Mouse (Mus musculus) mouse embryonic stem cell (cell line): ENCODE measurements around the gene Drc1.

Experiments used
- in situ Hi-C, 2 experiments: fragments of 300-500 bp; cut with MboI; formaldehyde crosslinking; loops; 1 replicate in 1 of 2; 3 replicates in 1 of 2; pipeline ENCODE4 v1.14.3; 2019 to 2020; ENCODE audit warnings: low sequenced_read_pairs in 2 of 2, low pct_unique_long_range_greater_than_20kb in 1 of 2, mixed read lengths in 1 of 2; ENCODE audit not compliant: unreplicated experiment in 1 of 2

Drc1 gene

DNA sequence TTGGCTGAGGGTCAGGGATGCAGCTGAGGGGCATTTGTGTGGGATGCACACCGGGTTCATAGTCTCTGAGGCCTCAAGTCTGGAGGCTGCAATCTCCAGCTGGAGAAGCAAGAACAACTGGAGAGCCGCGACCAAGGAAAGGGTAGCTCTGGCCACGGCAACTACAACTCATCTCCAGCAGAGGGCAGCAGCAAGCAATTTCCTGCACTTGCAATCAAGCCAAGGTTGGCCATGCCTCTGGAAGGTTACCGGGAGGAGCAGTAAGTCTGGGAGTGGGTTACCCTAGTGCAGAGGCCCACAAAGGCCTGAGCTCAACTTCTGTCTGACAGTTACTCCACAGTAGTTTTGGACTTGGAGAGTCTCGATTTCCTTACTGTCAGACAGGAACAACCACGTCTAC is 110.3 kb downstream of the Drc1 start:
- in situ Hi-C loops = no loop called here

DNA sequence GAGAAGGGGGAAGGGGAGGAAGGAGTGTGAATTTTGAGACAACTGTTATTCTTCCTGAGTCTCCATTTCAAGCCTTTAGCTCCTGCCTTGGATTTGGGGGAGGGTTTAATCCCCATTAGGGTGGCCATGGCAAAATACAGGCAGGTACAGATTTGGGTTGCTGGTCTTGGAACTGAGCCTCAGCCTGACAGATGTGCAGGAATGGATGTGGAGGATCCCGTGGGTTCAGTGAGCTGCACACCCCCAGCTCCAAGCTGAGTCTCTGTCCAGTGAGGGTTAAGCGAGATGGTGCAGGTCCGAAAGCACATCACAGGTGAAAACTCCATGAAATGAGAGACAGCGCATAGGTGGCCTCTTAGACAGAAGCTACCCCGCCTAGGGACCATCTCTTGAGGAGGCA is 119.3 kb downstream of the Drc1 start:
- in situ Hi-C loops = no loop called here

DNA sequence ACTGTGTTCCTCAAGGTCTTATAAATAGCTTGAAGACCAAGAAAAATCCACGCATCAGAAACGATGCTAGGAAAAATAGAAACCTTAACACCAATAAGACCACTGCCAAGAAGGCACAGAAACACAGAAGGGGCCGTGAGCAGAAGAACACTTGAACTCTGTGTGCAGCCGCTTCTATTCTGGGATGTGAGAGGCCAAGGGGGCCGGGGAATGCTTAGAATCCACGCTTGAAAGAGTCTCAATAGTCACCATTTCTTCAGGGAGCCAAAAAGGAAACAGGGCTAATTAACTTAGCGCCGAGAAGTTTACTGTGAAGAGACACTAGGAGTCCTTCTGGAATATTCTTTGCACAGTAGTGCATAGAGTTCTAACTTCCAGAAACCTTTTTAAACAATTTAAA is 120.0 kb downstream of the Drc1 start:
- in situ Hi-C loops = no loop called here

DNA sequence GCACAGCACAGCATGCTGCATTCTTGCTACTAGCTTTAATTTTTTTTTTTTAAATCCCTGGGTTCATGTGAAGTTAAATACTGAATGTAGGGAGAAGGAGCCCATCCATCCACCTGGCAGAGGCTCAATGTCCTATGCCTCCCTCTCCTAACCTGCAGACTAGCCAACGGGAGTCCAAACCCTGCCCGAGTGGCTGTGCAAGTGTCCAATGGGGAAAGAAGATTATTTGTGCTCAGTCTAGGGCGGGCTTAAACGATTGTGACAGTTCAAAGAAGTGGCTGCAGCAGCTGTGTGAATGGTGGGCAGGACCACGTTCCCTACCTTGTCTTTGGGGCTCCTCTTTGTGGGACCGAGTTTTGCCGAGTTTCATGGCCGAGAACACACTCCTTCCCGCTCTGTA is 125.7 kb downstream of the Drc1 start:
- in situ Hi-C loops = no loop called here

DNA sequence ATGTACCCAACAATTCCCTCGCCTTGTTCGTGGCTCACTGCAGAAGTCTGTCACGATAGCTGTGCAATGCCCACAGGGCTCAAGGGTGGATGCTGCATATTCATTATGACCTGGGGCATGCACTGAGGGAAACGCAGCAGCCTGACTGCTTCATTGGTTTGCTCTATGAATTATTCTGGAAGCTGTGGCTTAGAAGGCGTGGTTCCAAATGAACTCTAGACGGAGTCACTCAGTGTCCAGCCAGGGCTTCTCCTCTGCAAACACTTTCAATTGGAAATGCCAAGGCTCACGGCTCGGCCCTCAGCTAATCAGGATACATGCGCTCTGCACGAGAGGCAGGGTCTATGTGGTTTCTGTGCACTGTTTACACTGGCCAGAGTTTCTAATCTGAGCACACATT is 130.3 kb downstream of the Drc1 start:
- in situ Hi-C loops = no loop called here

DNA sequence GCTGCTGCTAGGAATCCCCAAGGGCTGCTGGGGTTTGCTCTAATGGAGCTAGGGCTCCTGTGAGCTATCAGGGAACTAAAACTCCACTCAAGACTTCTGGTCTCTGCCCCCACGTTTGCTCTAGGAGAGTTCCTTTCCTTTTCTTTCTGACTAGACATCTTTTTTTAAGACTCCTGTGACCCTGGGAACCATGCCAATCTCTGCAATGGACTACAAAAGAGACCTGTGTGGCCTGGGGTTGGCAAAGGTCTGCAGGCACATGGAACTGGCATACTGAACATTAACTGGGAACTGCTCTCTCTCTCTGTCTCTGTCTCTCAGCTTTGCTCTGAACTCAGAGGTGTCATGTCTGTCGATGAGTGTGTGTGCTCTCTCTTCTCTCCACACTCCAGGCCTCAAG is 134.2 kb downstream of the Drc1 start:
- in situ Hi-C loops = no loop called here

DNA sequence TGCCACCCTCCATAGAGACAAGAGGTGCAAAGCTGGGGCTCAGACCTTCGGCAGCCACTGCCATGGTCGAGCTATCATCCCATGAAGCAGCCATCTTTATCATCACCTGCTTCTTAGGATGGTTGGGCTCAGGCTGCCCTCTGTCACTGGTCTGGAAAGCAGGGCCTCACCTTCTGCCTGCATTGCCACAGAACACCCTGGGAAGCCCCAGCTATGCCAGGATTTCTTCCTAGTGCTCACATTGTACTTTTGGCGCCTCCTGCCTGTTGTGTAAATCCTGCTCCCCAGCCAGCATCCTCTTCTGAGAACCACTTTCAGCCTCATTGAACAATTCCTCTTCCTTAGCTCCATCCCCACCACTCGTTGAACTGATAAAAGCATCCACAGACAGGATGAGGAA is 134.7 kb downstream of the Drc1 start:
- in situ Hi-C loops = no loop called here
